Mouse (Mus musculus): ENCODE measurements around the gene Gabpa.

- TF ChIP-seq MXI1 (IDR thresholded peaks at IDR 0.05; ENCODE audit: low read depth, low read length) (no peak), MYC (IDR thresholded peaks at IDR 0.05; ENCODE audit: low read depth, low read length) (no peak), MAFK (IDR thresholded peaks at IDR 0.05; ENCODE audit: insufficient replicate concordance, low read length) (no peak)
Measured at GRCm38 (mm10) chr16:84807874-84808273, 26.9 kb upstream of the Gabpa start.
